Mouse (Mus musculus) intestine, postnatal 0 days (tissue): ENCODE measurements at regions not wholly inside any gene's neighbourhood (a gene's known extent, or its start where the extent isn't known, plus 50 kb on each side); places are given as distances from the start of the nearest gene placed in this dataset.
"Not testable (repeated sequence)": the region's sequence is repeated elsewhere in the genome, so short reads cannot be mapped to it uniquely, and the experiment has no call there.

Source experiments
- ATAC-seq: fragments of 200-750 bp; cut with Nextera tagmentation; 2 replicates; pipeline ENCODE4 v1.8.0; 2017; ENCODE audit warnings: mild to moderate bottlenecking, moderate TSS enrichment, moderate library complexity
- H3K27ac ChIP-seq: fragments of 300-500 bp; sonication (generic); 2 replicates; pipeline ENCODE4 v1.5.1; 2014; ENCODE audit warnings: mild to moderate bottlenecking, low read depth, low read length, moderate library complexity
- H3K27me3 ChIP-seq: fragments of 300-500 bp; sonication (generic); replicated peaks from 2 replicates; pipeline ENCODE4 v1.6.1; 2014; ENCODE audit warnings: low read length, mixed read lengths; ENCODE audit not compliant: control insufficient read depth, insufficient read depth
- H3K36me3 ChIP-seq: fragments of 300-500 bp; sonication (generic); 2 replicates; pipeline ENCODE4 v1.6.1; 2014; ENCODE audit warnings: mild to moderate bottlenecking, moderate library complexity; ENCODE audit not compliant: control insufficient read depth, insufficient read depth
- H3K4me1 ChIP-seq: fragments of 300-500 bp; sonication (generic); replicated peaks from 2 replicates; pipeline ENCODE4 v1.6.1; 2014; ENCODE audit warnings: antibody characterized with exemption, low read length, mixed read lengths; ENCODE audit not compliant: control insufficient read depth, insufficient read depth
- H3K4me2 ChIP-seq: fragments of 300-500 bp; sonication (generic); replicated peaks from 2 replicates; pipeline ENCODE4 v1.6.1; 2014; ENCODE audit warnings: low read depth, mild to moderate bottlenecking, moderate library complexity
- H3K4me3 ChIP-seq: fragments of 300-500 bp; sonication (generic); 2 replicates; pipeline ENCODE4 v1.5.1; 2014; ENCODE audit warnings: low read depth, low read length
- H3K9ac ChIP-seq: fragments of 300-500 bp; sonication (generic); 2 replicates; pipeline ENCODE4 v1.6.1; 2014; ENCODE audit warnings: mild to moderate bottlenecking, low read depth, low read length
- H3K9me3 ChIP-seq: fragments of 300-500 bp; sonication (generic); 2 replicates; pipeline ENCODE4 v1.6.1; 2016; ENCODE audit warnings: mixed run types; ENCODE audit not compliant: control insufficient read depth
- CTCF ChIP-seq: sonication (generic); IDR thresholded peaks from 2 replicates; pipeline ENCODE4 v1.5.1; 2016; ENCODE audit warnings: low read depth, mild to moderate bottlenecking, control low read depth, antibody characterized with exemption, moderate library complexity
- WGBS: fragments of 180-500 bp; shearing (Covaris S2); extraction: QIAGEN DNeasy Blood & Tissue Kit; methylation state at CpG from one replicate; pipeline ENCODE4 v1.1.7; 2014; 5-methylcytosine and 5-hydroxymethylcytosine counted together

DNA sequence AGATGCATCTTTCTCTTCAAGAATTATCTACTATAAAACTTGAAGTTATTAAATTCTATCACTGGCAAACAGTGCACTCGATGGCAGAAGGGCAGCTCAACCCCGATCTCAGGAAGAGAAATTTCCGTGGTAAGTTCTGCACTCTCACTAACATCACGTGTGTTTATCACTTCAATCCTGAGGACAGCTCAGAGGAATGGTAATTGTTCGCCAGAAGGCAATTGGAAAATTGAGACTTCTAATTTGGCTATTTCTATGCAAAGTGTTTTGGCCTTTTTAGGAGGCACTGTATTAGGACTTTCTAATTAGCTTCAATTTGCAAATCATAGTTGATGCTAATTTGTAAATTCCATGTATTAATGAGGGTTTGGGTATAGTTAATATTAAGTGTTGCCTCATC is 977.3 kb downstream of the Defb40 start:
- no peak for ATAC-seq
- WGBS: 81% methylated on average over 5 of the region's 5 CpGs
- H3K9me3 ChIP-seq: no peaks in the 10 kb centered on the region
- no peak overlapping the region for H3K4me2 ChIP-seq
- no peak overlapping the region for H3K9ac ChIP-seq
- H3K4me3 ChIP-seq: no peak overlapping the region
- no peaks in the 10 kb centered on the region for H3K36me3 ChIP-seq
- no peaks in the 10 kb centered on the region for H3K27me3 ChIP-seq
- H3K27ac ChIP-seq: no peak overlapping the region
- no peak for TF ChIP-seq CTCF
- H3K4me1 ChIP-seq: no peaks in the 10 kb centered on the region

DNA sequence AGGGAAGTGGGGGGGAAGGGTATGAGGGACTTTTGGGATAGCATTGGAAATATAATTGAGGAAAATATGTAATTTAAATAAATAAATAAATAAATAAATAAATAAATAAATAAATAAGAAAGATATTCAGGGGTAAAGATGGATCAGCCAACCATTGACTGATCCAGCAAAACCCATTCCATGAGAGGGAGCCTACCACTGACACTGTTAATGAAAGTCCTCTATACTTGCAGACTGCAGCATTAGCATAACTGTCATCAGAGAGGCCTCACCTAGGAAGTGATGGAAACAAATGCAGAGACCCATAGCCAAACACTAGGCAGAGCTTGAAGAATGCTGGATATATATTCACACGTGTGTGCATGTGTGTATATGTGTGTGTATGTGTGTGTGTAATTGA is 993.3 kb downstream of the Defb40 start:
- H3K27me3 ChIP-seq: no peaks in the 10 kb centered on the region
- no peaks in the 10 kb centered on the region for H3K4me1 ChIP-seq
- H3K9ac ChIP-seq: no peak overlapping the region
- no peak overlapping the region for H3K4me2 ChIP-seq
- H3K4me3 ChIP-seq: no peak overlapping the region
- no peaks in the 10 kb centered on the region for H3K36me3 ChIP-seq
- TF ChIP-seq CTCF: no peak
- no peak overlapping the region for H3K27ac ChIP-seq
- 75% methylated on average over 1 of the region's 1 CpGs for whole genome bisulfite sequencing
- no peak for ATAC-seq
- no peaks in the 10 kb centered on the region for H3K9me3 ChIP-seq

GRCm38 (mm10) chr8:17948848-17949247 is 1029.2 kb downstream of the Defb40 start:
- WGBS: 83% methylated on average over 1 of the region's 1 CpGs
- no peak for TF ChIP-seq CTCF

DNA sequence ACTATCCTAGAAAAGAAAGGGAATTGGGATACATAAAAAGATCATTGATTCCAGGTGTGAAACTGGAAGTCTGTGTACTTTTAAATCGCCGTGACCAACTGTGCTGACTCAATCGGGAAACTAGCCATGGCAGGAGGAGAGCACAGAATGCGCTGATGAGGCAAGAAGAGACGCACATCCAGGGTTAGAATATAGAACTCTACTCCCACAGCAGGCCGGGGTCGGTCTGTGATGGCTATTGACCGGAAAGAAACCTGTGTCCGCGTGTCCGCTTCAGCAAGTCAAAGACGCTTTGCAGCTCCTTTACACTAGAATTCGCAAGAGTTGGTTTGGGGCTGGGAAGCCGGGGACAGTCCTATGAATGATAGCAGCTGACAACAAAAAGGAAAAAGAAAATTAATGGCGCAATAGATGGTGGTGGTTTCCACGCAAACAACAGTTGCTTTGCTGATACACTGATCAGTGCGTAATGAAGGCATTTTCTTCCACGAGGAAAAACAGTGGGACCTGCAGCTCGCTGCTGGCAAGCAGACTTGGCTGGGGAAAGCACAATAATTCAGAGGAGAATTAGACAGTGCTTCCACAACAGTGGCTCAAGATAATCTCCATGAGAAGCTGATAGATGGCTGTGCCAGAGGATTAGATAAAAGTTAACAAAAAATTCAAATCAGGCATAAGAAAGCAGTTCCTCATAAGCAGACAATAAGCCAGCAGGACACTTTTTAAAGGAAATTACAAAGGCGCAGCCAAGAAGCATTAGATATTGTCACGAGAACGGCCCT is 1029.8 kb downstream of the Defb40 start:
- WGBS: 86% methylated on average over 22 of the region's 22 CpGs
- ATAC-seq: no peak
- no peaks in the 10 kb centered on the region for H3K36me3 ChIP-seq
- H3K4me3 ChIP-seq: no peak overlapping the region
- no peaks in the 10 kb centered on the region for H3K4me1 ChIP-seq
- H3K9ac ChIP-seq: no peak overlapping the region
- TF ChIP-seq CTCF: no peak
- H3K27me3 ChIP-seq: no peaks in the 10 kb centered on the region
- H3K9me3 ChIP-seq: no peaks in the 10 kb centered on the region
- H3K27ac ChIP-seq: no peak overlapping the region
- no peak overlapping the region for H3K4me2 ChIP-seq

More at GRCm38 (mm10) chr8:17948848-17949247, 1029.2 kb downstream of the Defb40 start:
- H3K36me3 ChIP-seq: no peaks in the 10 kb centered on the region
- H3K4me2 ChIP-seq: no peak overlapping the region
- H3K9ac ChIP-seq: no peak overlapping the region
- no peaks in the 10 kb centered on the region for H3K9me3 ChIP-seq
- ATAC-seq: no peak
- H3K27ac ChIP-seq: no peak overlapping the region
- H3K4me3 ChIP-seq: no peak overlapping the region
- H3K4me1 ChIP-seq: no peaks in the 10 kb centered on the region
- H3K27me3 ChIP-seq: no peaks in the 10 kb centered on the region

DNA sequence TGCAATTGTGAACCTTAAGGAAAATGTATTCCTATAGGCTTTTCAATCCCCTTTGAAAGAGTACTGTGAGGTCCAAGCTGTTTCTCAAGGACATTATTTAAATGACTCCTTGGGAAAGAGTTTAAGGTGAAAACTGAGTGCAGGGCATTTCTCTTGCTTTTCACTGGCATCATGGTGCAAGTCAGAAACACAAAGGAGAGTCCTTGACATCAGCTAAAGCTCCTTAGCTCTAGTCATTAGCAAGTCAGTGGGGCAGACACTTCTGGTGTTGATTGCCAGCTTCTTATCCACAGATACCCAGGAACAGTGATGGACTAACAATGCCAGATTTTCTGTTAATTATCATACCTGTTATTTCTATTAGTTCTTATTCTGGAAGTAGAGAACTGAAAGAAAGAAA is 1043.4 kb downstream of the Defb40 start:
- Histone ChIP-seq H3K4me2 (no peak overlapping the region), H3K27me3 (no peaks in the 10 kb centered on the region), H3K4me3 (no peak overlapping the region), H3K4me1 (no peaks in the 10 kb centered on the region), H3K36me3 (no peaks in the 10 kb centered on the region), H3K9ac (no peak overlapping the region), H3K9me3 (no peaks in the 10 kb centered on the region), H3K27ac (no peak overlapping the region)
- no peak for TF ChIP-seq CTCF
- ATAC-seq: no peak

GRCm38 (mm10) chr8:17909316-17909715 is 1068.7 kb downstream of the Defb40 start:
- Histone ChIP-seq H3K4me1 (no peaks in the 10 kb centered on the region), H3K36me3 (no peaks in the 10 kb centered on the region), H3K27ac (no peak overlapping the region), H3K9ac (no peak overlapping the region), H3K4me3 (no peak overlapping the region), H3K4me2 (no peak overlapping the region), H3K27me3 (no peaks in the 10 kb centered on the region), H3K9me3 (no peaks in the 10 kb centered on the region)
- 88% methylated on average over 15 of the region's 15 CpGs for WGBS
- no peak for ATAC-seq
- TF ChIP-seq CTCF: no peak

DNA sequence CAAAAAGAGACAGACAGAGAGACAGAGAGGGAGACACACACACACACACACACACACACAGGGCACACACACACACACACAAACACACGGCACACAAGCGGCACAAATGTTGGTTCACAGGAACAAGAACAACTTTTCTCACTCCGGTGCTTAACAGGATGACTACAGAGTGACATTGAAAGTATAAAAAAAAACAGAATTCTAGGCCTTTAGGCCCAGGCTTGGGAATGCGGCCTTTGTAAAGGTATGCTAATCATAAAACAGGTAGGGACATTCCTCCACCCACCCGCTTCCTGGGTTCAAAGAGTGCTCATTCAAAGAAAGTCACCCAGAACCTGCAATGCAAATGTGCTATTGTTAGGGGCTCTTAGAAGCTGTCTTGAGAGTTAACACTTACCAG is 1089.5 kb downstream of the Defb40 start:
- WGBS: 59% methylated on average over 5 of the region's 5 CpGs
- H3K4me1 ChIP-seq, H3K27ac ChIP-seq, H3K9ac ChIP-seq, H3K4me3 ChIP-seq, ATAC-seq, H3K36me3 ChIP-seq, H3K4me2 ChIP-seq, H3K27me3 ChIP-seq, H3K9me3 ChIP-seq: not testable (repeated sequence)
